Mouse (Mus musculus) liver, embryonic 11.5 days (tissue): ENCODE data around the gene Zfp382. TPM values are rescaled to one million over a fixed set of nuclear protein-coding genes. Genes with fewer than 3 reads are reported as not detected.
"Not testable (repeated sequence)": the region's sequence is repeated elsewhere in the genome, so short reads cannot be mapped to it uniquely, and the experiment has no call there.

Source experiments
- ATAC-seq: fragments of 200-750 bp; cut with Nextera tagmentation; replicated peaks from 2 replicates; pipeline ENCODE4 v1.8.0; 2017; ENCODE audit warnings: moderate number of reproducible peaks, mild to moderate bottlenecking, moderate TSS enrichment, moderate library complexity; ENCODE audit not compliant: low FRiP score
- DNase-seq: peaks from one replicate; pipeline ENCODE4 v3.0.0-alpha.2; 2017; ENCODE audit warnings: low spot score
- H3K27ac ChIP-seq: fragments of 300-500 bp; sonication (generic); 2 replicates; pipeline ENCODE4 v1.5.1; 2014; ENCODE audit warnings: mild to moderate bottlenecking, low read depth, low read length, control low read depth
- H3K27me3 ChIP-seq: fragments of 300-500 bp; sonication (generic); replicated peaks from 2 replicates; pipeline ENCODE4 v1.6.1; 2014; ENCODE audit warnings: low read length, mixed read lengths; ENCODE audit not compliant: control insufficient read depth, insufficient read depth
- H3K36me3 ChIP-seq: fragments of 300-500 bp; sonication (generic); 2 replicates; pipeline ENCODE4 v1.6.1; 2014; ENCODE audit warnings: mild to moderate bottlenecking, low read length, moderate library complexity, mixed read lengths; ENCODE audit not compliant: control insufficient read depth, insufficient read depth
- H3K4me1 ChIP-seq: fragments of 300-500 bp; sonication (generic); replicated peaks from 2 replicates; pipeline ENCODE4 v1.6.1; 2014; ENCODE audit warnings: low read length, mixed read lengths; ENCODE audit not compliant: control insufficient read depth, insufficient read depth
- H3K4me2 ChIP-seq: fragments of 300-500 bp; sonication (generic); 2 replicates; pipeline ENCODE4 v1.6.1; 2014; ENCODE audit warnings: mild to moderate bottlenecking, control low read depth, moderate library complexity
- H3K4me3 ChIP-seq: fragments of 300-500 bp; sonication (generic); 2 replicates; pipeline ENCODE4 v1.5.1; 2014; ENCODE audit warnings: low read depth, low read length, control low read depth
- H3K9ac ChIP-seq: fragments of 300-500 bp; sonication (generic); 2 replicates; pipeline ENCODE4 v1.6.1; 2014; ENCODE audit warnings: low read depth, low read length, control low read depth
- H3K9me3 ChIP-seq: fragments of 300-500 bp; sonication (generic); 2 replicates; pipeline ENCODE4 v1.6.1; 2016; ENCODE audit warnings: low read length, inconsistent platforms, mixed read lengths; ENCODE audit not compliant: control insufficient read depth
- WGBS: fragments of 180-500 bp; shearing (Covaris S2); extraction: QIAGEN DNeasy Blood & Tissue Kit; methylation state at CpG from one replicate; pipeline ENCODE4 v1.1.7; 2014; 5-methylcytosine and 5-hydroxymethylcytosine counted together
- polyA plus RNA-seq: library from polyadenylated mRNA; unstranded; fragments of >200 nt; fragmentation: Nextera tagmentation; extraction: Ambion mirVana; gene quantifications from 2 replicates; pipeline ENCODE4 v1.2.1, GENCODE M21; 2014

Zfp382 gene
- polyA plus RNA-seq, 1 experiment from 2014 or later: 2.8 TPM

GRCm38 (mm10) chr7:30093918-30094415 is 27.8 kb upstream of the Zfp382 start:
- H3K9ac ChIP-seq: peak overlapping the region; percentile 55
- H3K4me3 ChIP-seq: peak overlapping the region; percentile 59
- peaks cover 26% of the 10 kb centered on the region for H3K4me1 ChIP-seq
- no peak for ATAC-seq
- 69% methylated on average over 6 of the region's 6 CpGs for WGBS
- H3K27me3 ChIP-seq: no peaks in the 10 kb centered on the region
- no peak for DNase-seq
- peak overlapping the region; percentile 81 for H3K4me2 ChIP-seq
- no peak overlapping the region for H3K27ac ChIP-seq
- peaks cover 4% of the 10 kb centered on the region; the same call in 1 of the 2 replicates for H3K36me3 ChIP-seq
- no peaks in the 10 kb centered on the region for H3K9me3 ChIP-seq

- Histone ChIP-seq H3K9ac (peak within 1 kb of the TSS; percentile 60), H3K27ac (peak within 1 kb of the TSS; percentile 76), H3K9me3 (no peaks in the 10 kb centered on the region), H3K4me2 (peak within 1 kb of the TSS; percentile 81), H3K4me3 (peak within 1 kb of the TSS; percentile 59), H3K4me1 (peaks cover 20% of the 10 kb centered on the region), H3K27me3 (no peaks in the 10 kb centered on the region), H3K36me3 (peaks cover 7% of the 10 kb centered on the region; the same call in 1 of the 2 replicates)
- WGBS: under 1% methylated on average over 26 of the region's 26 CpGs
- ATAC-seq (peak; percentile 69), DNase-seq (peak; percentile 85)
Measured at GRCm38 (mm10) chr7:30094646-30095429, 26.9 kb upstream of the Zfp382 start, which contains the start of gene Zfp260. Gene Zfp260 (plus strand): TSS chr7:30094777.

GRCm38 (mm10) chr7:30095551-30096125 is 26.1 kb upstream of the Zfp382 start:
- Histone ChIP-seq H3K27ac (no peak overlapping the region), H3K4me2 (peak overlapping the region; percentile 81), H3K9ac (peak overlapping the region; percentile 60), H3K36me3 (peaks cover 11% of the 10 kb centered on the region; the same call in 1 of the 2 replicates), H3K27me3 (no peaks in the 10 kb centered on the region), H3K4me1 (peaks cover 20% of the 10 kb centered on the region), H3K4me3 (peak overlapping the region; percentile 59), H3K9me3 (no peaks in the 10 kb centered on the region)
- WGBS: 16% methylated on average over 5 of the region's 5 CpGs
- no peak for DNase-seq
- no peak for ATAC-seq

GRCm38 (mm10) chr7:30099297-30099696 is 22.4 kb upstream of the Zfp382 start:
- Histone ChIP-seq H3K9me3 (peaks cover 7% of the 10 kb centered on the region; the same call in 1 of the 2 replicates), H3K36me3 (peaks cover 39% of the 10 kb centered on the region), H3K27me3 (no peaks in the 10 kb centered on the region), H3K27ac (no peak overlapping the region), H3K4me1 (peaks cover 14% of the 10 kb centered on the region), H3K4me2 (no peak overlapping the region), H3K4me3 (no peak overlapping the region), H3K9ac (no peak overlapping the region)
- no peak for DNase-seq
- WGBS: 87% methylated on average over 13 of the region's 13 CpGs
- no peak for ATAC-seq

GRCm38 (mm10) chr7:30116076-30116475 is 5.7 kb upstream of the Zfp382 start:
- ATAC-seq (no peak), DNase-seq (no peak)
- Histone ChIP-seq H3K4me1 (no peaks in the 10 kb centered on the region), H3K9me3 (peaks cover 4% of the 10 kb centered on the region; the same call in 1 of the 2 replicates), H3K36me3 (no peaks in the 10 kb centered on the region), H3K4me3 (no peak overlapping the region), H3K4me2 (no peak overlapping the region), H3K9ac (no peak overlapping the region), H3K27me3 (no peaks in the 10 kb centered on the region), H3K27ac (no peak overlapping the region)
- 87% methylated on average over 5 of the region's 5 CpGs for WGBS

- not testable (repeated sequence) for DNase-seq, H3K9me3 ChIP-seq, H3K4me2 ChIP-seq, H3K4me1 ChIP-seq, H3K27me3 ChIP-seq, ATAC-seq, H3K27ac ChIP-seq, H3K4me3 ChIP-seq, H3K36me3 ChIP-seq, H3K9ac ChIP-seq
- WGBS: 91% methylated on average over 12 of the region's 12 CpGs
Measured at GRCm38 (mm10) chr7:30117935-30118334, 3.8 kb upstream of the Zfp382 start.

GRCm38 (mm10) chr7:30122188-30122530 is 417 bp downstream of the Zfp382 start:
- Histone ChIP-seq H3K4me1 (no peaks in the 10 kb centered on the region), H3K4me3 (peak overlapping the region; percentile 67), H3K27me3 (no peaks in the 10 kb centered on the region), H3K36me3 (peaks cover 2% of the 10 kb centered on the region; the same call in 1 of the 2 replicates), H3K9me3 (no peaks in the 10 kb centered on the region), H3K9ac (peak overlapping the region; percentile 89), H3K27ac (no peak overlapping the region), H3K4me2 (peak overlapping the region; percentile 84)
- ATAC-seq (no peak), DNase-seq (no peak)
- WGBS: 7% methylated on average over 15 of the region's 15 CpGs

- Histone ChIP-seq H3K27me3 (no peaks in the 10 kb centered on the region), H3K4me3 (no peak overlapping the region), H3K4me1 (no peaks in the 10 kb centered on the region), H3K27ac (no peak overlapping the region), H3K9ac (no peak overlapping the region), H3K36me3 (peaks cover 34% of the 10 kb centered on the region), H3K9me3 (no peaks in the 10 kb centered on the region), H3K4me2 (no peak overlapping the region)
- WGBS: 90% methylated on average over 8 of the region's 8 CpGs
- no peak for DNase-seq
- ATAC-seq: no peak
Measured at GRCm38 (mm10) chr7:30129900-30130299, 8.2 kb downstream of the Zfp382 start.
